Mouse (Mus musculus) hindbrain, embryonic 14.5 days (tissue): ENCODE measurements around the gene Degs1. TPM values are rescaled to one million over a fixed set of nuclear protein-coding genes. Genes with fewer than 3 reads are reported as not detected.

ENCODE experiments used
- ATAC-seq: fragments of 200-750 bp; cut with Nextera tagmentation; 2 replicates; pipeline ENCODE4 v1.8.0; 2017; ENCODE audit warnings: moderate number of reproducible peaks, mild to moderate bottlenecking, moderate TSS enrichment, moderate library complexity; ENCODE audit not compliant: low FRiP score
- DNase-seq: peaks from one replicate; pipeline ENCODE4 v3.0.0-alpha.2; 2015; ENCODE audit warnings: low spot score
- H3K27ac ChIP-seq: fragments of 300-500 bp; sonication (generic); 2 replicates; pipeline ENCODE4 v1.5.1; 2014; ENCODE audit warnings: mild to moderate bottlenecking, moderate library complexity
- H3K27me3 ChIP-seq: fragments of 300-500 bp; sonication (generic); 2 replicates; pipeline ENCODE4 v1.6.1; 2014; ENCODE audit warnings: mild to moderate bottlenecking, low read length, mixed read lengths; ENCODE audit not compliant: control insufficient read depth, insufficient read depth
- H3K36me3 ChIP-seq: fragments of 300-500 bp; sonication (generic); replicated peaks from 2 replicates; pipeline ENCODE4 v1.6.1; 2014; ENCODE audit not compliant: control insufficient read depth, insufficient read depth
- H3K4me1 ChIP-seq: fragments of 300-500 bp; sonication (generic); replicated peaks from 2 replicates; pipeline ENCODE4 v1.6.1; 2014; ENCODE audit warnings: antibody characterized with exemption, low read length, mixed read lengths; ENCODE audit not compliant: control insufficient read depth, insufficient read depth
- H3K4me2 ChIP-seq: fragments of 300-500 bp; sonication (generic); replicated peaks from 2 replicates; pipeline ENCODE4 v1.6.1; 2014; ENCODE audit warnings: mild to moderate bottlenecking, moderate library complexity
- H3K4me3 ChIP-seq: fragments of 300-500 bp; sonication (generic); replicated peaks from 2 replicates; pipeline ENCODE4 v1.5.1; 2014; ENCODE audit warnings: mild to moderate bottlenecking, low read length
- H3K9ac ChIP-seq: fragments of 300-500 bp; sonication (generic); 2 replicates; pipeline ENCODE4 v1.6.1; 2014
- H3K9me3 ChIP-seq: fragments of 300-500 bp; sonication (generic); 2 replicates; pipeline ENCODE4 v1.6.1; 2016; ENCODE audit warnings: low read length; ENCODE audit not compliant: control insufficient read depth
- WGBS: fragments of 180-500 bp; shearing (Covaris S2); extraction: QIAGEN DNeasy Blood & Tissue Kit; methylation state at CpG from one replicate; pipeline ENCODE4 v1.1.7; 2014; 5-methylcytosine and 5-hydroxymethylcytosine counted together
- polyA plus RNA-seq: library from polyadenylated mRNA; unstranded; fragments of >200 nt; fragmentation: Nextera tagmentation; extraction: Ambion mirVana; gene quantifications from 2 replicates; pipeline ENCODE4 v1.2.1, GENCODE M21; 2014

Degs1 gene
- 102 and 115 TPM in 2 replicates for polyA plus RNA-seq

DNA sequence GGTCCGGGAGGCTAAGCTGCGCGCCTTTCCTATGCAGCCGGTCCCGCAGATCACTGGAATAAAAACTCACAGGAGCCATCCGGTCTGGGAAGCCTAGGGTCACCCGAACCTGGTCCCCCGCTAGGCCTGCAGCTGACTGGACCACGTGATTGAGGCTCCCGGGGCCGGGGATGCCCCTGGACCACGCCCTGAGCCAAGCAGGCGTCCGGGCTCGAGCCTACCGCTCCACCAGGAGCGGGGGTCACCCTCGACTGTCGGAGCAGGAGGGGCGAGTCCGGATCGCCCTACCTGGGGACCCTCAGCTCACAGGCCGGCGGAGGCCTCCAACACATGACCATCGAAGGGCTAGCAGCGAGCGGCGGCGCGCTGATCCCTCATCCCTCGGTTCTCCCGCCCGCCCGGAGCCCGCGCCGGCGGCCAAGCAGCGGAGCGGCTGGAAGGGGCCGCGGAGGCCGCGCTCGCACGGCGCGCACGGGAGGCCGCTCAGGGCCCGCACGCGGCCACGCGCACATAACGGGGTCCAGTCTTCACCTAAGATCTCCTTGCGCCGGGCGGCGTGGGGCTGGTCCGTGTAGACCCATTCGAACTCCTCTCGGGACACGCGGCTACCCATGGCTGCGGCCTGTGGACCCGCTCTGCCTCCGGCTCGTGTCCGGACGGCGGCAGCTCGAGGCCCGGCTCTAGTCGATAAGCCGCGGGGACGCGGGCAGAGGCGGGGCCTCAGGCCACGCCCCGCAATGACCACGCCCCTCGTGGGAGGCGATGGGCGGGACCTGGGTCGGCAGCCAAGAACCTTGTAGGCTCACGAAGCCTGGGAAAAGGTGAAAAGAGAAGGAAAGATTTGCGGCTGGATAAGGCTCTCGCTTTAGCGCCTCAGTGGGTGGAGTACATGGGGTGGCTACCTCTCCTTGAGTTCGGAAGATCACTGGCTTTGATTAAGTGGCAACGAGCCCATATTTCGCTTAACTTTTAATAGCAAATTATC, at the start of gene Degs1:
Degs1 (minus strand) TSS at position 714 of the 985 bp plus-strand sequence.
- no peaks in the 10 kb centered on the region for H3K27me3 ChIP-seq
- H3K4me2 ChIP-seq, result peak within 1 kb of the TSS; percentile 84
- under 1% methylated on average over 89 of the region's 94 CpGs for WGBS
- peaks cover 19% of the 10 kb centered on the region for H3K36me3 ChIP-seq
- ATAC-seq, result peak; percentile 92
- H3K9me3 ChIP-seq, result no peaks in the 10 kb centered on the region
- peak within 1 kb of the TSS; percentile 57 for H3K4me3 ChIP-seq
- peaks cover 20% of the 10 kb centered on the region for H3K4me1 ChIP-seq
- H3K27ac ChIP-seq, result peak within 1 kb of the TSS; percentile 85
- peak; percentile 93 for DNase-seq
- peak within 1 kb of the TSS; percentile 85 for H3K9ac ChIP-seq

DNA sequence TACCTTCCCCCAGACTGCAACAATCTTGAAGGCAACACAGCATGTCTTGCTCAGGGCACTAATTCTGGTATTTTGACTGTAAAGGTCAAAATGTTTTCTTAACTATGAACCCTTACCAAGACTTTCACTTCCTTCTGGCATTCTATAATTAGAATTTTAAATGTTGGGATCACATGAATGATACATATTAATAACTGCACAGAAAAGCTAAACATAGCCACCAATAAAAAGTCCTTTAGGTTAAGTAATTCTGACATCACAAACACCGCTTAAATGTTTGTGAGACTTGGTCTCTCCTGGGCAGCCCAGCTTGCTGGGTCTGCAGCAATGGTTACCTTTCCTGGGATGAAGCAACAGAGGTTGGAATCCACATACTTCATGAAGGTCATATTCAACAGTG, 43.3 kb upstream of the Degs1 start:
- Histone ChIP-seq H3K4me1 (no peaks in the 10 kb centered on the region), H3K27ac (no peak overlapping the region), H3K9ac (no peak overlapping the region), H3K4me2 (no peak overlapping the region), H3K9me3 (no peaks in the 10 kb centered on the region), H3K36me3 (peaks cover 86% of the 10 kb centered on the region), H3K27me3 (no peaks in the 10 kb centered on the region), H3K4me3 (no peak overlapping the region)
- no peak for DNase-seq
- no peak for ATAC-seq
- WGBS, result 97% methylated on average over 1 of the region's 1 CpGs

DNA sequence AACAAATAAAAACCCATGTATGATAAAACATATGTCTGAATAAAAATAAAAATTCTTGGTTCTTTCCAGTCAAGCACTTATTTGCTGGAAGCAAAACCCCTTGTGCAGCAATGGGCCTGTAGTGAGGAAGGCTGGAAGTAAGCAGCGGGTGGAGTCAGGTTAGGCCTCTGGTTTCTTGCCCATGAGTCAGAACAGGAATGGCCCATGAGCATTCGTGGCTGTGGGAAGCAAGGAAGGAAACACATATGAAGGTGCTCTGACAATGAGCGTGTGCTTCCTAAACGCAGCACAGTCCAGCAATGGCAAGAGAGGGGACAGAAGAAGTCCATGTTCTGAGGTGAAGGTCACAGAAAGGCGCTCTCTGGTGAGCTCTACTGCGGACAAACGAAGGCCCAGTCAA, 41.9 kb upstream of the Degs1 start:
- Histone ChIP-seq H3K4me1 (no peaks in the 10 kb centered on the region), H3K4me2 (no peak overlapping the region), H3K9ac (no peak overlapping the region), H3K36me3 (peaks cover 90% of the 10 kb centered on the region), H3K27ac (no peak overlapping the region), H3K9me3 (no peaks in the 10 kb centered on the region), H3K27me3 (no peaks in the 10 kb centered on the region), H3K4me3 (no peak overlapping the region)
- DNase-seq (no peak), ATAC-seq (no peak)
- 96% methylated on average over 7 of the region's 7 CpGs for WGBS

DNA sequence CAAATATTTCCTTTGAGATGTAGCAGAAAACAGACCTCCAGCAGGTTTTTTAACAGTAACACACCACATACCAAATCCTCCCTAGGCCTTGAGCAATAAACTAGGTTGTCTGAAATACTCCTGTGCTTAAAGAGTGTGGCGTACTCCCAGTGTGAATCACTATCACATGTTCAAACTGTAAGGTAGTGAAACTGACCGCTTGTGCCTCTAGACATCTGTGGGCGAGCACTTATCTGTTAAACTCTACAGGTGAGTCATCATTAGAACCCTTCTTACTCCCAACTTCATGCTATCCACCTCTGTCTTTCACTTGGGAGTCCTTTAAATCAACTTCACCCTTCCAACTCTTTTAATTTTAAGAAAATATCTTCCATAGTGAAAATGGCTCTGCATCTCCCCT, 40.5 kb upstream of the Degs1 start:
- H3K9me3 ChIP-seq, result no peaks in the 10 kb centered on the region
- H3K27ac ChIP-seq, result no peak overlapping the region
- no peak for DNase-seq
- no peak overlapping the region for H3K4me2 ChIP-seq
- H3K27me3 ChIP-seq, result no peaks in the 10 kb centered on the region
- no peak overlapping the region for H3K4me3 ChIP-seq
- WGBS, result 96% methylated on average over 3 of the region's 3 CpGs
- H3K4me1 ChIP-seq, result no peaks in the 10 kb centered on the region
- no peak for ATAC-seq
- H3K9ac ChIP-seq, result no peak overlapping the region
- peaks cover 92% of the 10 kb centered on the region for H3K36me3 ChIP-seq

DNA sequence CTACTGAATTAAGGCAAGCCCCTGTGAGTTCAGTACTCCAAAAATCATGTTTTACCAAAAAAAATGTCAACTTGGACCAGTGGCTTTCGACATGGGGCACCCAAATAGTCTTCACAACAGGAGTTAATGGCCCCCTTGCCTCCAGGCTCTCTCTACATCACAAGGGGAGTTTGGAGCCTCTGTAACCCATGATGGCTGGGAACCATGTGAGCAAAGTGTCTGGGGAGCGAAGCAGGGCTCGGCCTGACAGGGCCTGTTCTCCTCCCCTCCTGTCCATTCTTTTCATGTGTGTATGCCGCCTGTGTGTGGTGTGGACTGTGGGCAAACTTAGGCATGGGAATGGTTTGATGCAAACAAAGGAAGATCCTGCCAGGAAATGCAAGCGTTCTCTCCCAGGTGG, 31.6 kb upstream of the Degs1 start:
- Histone ChIP-seq H3K4me1 (no peaks in the 10 kb centered on the region), H3K9ac (no peak overlapping the region), H3K4me2 (no peak overlapping the region), H3K9me3 (0 out of 2 replicates have a peak, but pooled peaks cover 4% of the 10 kb centered on the region), H3K4me3 (no peak overlapping the region), H3K27me3 (no peaks in the 10 kb centered on the region), H3K27ac (no peak overlapping the region), H3K36me3 (peaks cover 60% of the 10 kb centered on the region)
- WGBS, result 96% methylated on average over 5 of the region's 5 CpGs
- DNase-seq (no peak), ATAC-seq (no peak)

DNA sequence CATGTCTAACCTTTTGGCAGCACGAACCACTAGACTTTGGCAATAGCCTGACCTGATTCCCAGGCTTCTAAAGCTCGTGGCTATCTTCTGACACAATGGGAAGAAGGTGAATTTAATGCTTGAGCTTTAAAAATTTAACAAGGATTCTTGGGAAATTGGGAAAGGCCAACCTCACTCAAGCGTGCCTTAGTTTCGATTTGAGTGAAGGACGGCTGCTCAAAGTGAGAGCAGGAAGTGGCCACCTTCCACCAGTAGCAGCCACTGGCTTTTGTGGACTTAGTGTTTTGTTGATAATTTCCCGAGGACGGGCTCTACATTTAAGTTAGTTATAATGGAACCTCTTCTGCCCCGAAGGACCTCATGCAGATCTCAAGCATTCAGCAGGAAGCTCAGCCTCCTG, 30.6 kb upstream of the Degs1 start:
- DNase-seq (no peak), ATAC-seq (no peak)
- Histone ChIP-seq H3K27ac (no peak overlapping the region), H3K4me1 (no peaks in the 10 kb centered on the region), H3K4me3 (no peak overlapping the region), H3K36me3 (peaks cover 51% of the 10 kb centered on the region), H3K27me3 (no peaks in the 10 kb centered on the region), H3K9me3 (0 out of 2 replicates have a peak, but pooled peaks cover 4% of the 10 kb centered on the region), H3K9ac (no peak overlapping the region), H3K4me2 (no peak overlapping the region)
- 94% methylated on average over 8 of the region's 8 CpGs for WGBS

DNA sequence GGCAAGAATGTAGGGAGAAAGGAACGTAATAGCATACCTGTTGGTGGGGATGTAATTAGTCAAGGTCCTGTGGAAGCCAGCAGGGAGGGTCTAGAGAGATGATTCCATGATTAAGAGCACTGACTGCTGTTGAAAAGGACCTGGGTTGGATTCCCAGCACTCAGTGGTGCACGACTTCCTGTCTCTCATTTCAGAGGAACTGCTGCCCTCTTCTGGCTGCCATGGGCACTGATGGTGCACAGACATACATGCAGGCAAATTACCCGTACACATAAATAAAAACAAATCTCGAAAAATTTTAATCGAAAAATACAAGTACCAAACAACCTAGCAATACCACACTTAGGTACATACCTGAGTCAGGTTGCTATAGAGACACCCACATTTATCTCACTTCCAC, 28.8 kb upstream of the Degs1 start:
- Histone ChIP-seq H3K4me2 (no peak overlapping the region), H3K4me1 (no peaks in the 10 kb centered on the region), H3K36me3 (peaks cover 34% of the 10 kb centered on the region), H3K27me3 (no peaks in the 10 kb centered on the region), H3K27ac (no peak overlapping the region), H3K4me3 (no peak overlapping the region), H3K9ac (no peak overlapping the region), H3K9me3 (0 out of 2 replicates have a peak, but pooled peaks cover 4% of the 10 kb centered on the region)
- DNase-seq (no peak), ATAC-seq (no peak)
- 97% methylated on average over 5 of the region's 5 CpGs for WGBS

DNA sequence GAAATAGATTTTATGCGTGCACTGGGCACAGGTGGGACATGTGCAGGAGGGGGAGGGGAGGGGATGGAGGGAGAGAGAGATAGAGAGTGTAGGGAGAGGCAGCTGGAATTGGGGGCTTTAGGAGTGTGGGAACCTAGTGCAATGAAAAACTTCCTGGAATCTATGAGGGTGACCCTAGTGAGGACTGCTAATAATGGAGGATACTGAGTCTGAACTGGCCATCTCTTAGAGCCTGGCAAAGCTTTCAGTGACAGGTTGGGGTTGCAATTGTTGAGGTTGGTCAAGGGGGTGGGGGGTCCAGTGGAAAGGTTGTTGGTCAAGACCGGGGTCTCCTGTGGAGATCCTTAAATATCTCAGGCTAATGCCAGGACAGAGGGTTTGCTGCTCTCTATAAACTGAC, 27.7 kb upstream of the Degs1 start:
- H3K27me3 ChIP-seq, result no peaks in the 10 kb centered on the region
- 90% methylated on average over 2 of the region's 2 CpGs for WGBS
- H3K4me1 ChIP-seq, result no peaks in the 10 kb centered on the region
- DNase-seq (no peak), ATAC-seq (no peak)
- H3K36me3 ChIP-seq, result peaks cover 24% of the 10 kb centered on the region
- H3K9ac ChIP-seq, result no peak overlapping the region
- no peak overlapping the region for H3K4me2 ChIP-seq
- H3K4me3 ChIP-seq, result no peak overlapping the region
- no peak overlapping the region for H3K27ac ChIP-seq
- 0 out of 2 replicates have a peak, but pooled peaks cover 4% of the 10 kb centered on the region for H3K9me3 ChIP-seq

DNA sequence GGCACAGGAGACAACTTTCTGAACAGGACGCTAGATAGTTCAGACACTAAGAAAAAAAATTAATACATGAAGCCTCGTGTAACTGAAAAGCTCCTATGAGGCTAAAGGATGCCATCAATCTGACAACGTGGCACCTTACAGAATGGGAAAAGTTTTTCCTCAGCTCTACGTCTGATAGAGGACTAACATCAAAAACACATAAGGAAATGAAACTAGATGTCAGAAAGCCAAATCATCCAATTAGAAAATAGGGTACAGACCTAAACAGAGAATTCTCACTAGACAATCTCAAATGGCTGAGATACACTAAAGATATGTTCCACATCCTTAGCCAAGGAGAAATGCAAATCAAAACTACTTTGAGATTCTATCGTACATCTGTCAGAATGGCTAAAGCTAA, 26.8 kb upstream of the Degs1 start:
- Histone ChIP-seq H3K4me3 (no peak overlapping the region), H3K4me2 (no peak overlapping the region), H3K27me3 (no peaks in the 10 kb centered on the region), H3K4me1 (no peaks in the 10 kb centered on the region), H3K9me3 (0 out of 2 replicates have a peak, but pooled peaks cover 4% of the 10 kb centered on the region), H3K27ac (no peak overlapping the region), H3K9ac (no peak overlapping the region), H3K36me3 (peaks cover 15% of the 10 kb centered on the region)
- no peak for ATAC-seq
- 71% methylated on average over 5 of the region's 5 CpGs for WGBS
- no peak for DNase-seq
